Mouse (Mus musculus) intestine, postnatal 0 days (tissue): Measurements from ENCODE around the gene Fbxl18. TPM values are rescaled to one million over a fixed set of nuclear protein-coding genes. Genes with fewer than 3 reads are reported as not detected.

Experiments used
- ATAC-seq: fragments of 200-750 bp; cut with Nextera tagmentation; 2 replicates; pipeline ENCODE4 v1.8.0; 2017; ENCODE audit warnings: mild to moderate bottlenecking, moderate TSS enrichment, moderate library complexity
- H3K27ac ChIP-seq: fragments of 300-500 bp; sonication (generic); 2 replicates; pipeline ENCODE4 v1.5.1; 2014; ENCODE audit warnings: mild to moderate bottlenecking, low read depth, low read length, moderate library complexity
- H3K27me3 ChIP-seq: fragments of 300-500 bp; sonication (generic); replicated peaks from 2 replicates; pipeline ENCODE4 v1.6.1; 2014; ENCODE audit warnings: low read length, mixed read lengths; ENCODE audit not compliant: control insufficient read depth, insufficient read depth
- H3K36me3 ChIP-seq: fragments of 300-500 bp; sonication (generic); 2 replicates; pipeline ENCODE4 v1.6.1; 2014; ENCODE audit warnings: mild to moderate bottlenecking, moderate library complexity; ENCODE audit not compliant: control insufficient read depth, insufficient read depth
- H3K4me1 ChIP-seq: fragments of 300-500 bp; sonication (generic); replicated peaks from 2 replicates; pipeline ENCODE4 v1.6.1; 2014; ENCODE audit warnings: antibody characterized with exemption, low read length, mixed read lengths; ENCODE audit not compliant: control insufficient read depth, insufficient read depth
- H3K4me2 ChIP-seq: fragments of 300-500 bp; sonication (generic); replicated peaks from 2 replicates; pipeline ENCODE4 v1.6.1; 2014; ENCODE audit warnings: low read depth, mild to moderate bottlenecking, moderate library complexity
- H3K4me3 ChIP-seq: fragments of 300-500 bp; sonication (generic); 2 replicates; pipeline ENCODE4 v1.5.1; 2014; ENCODE audit warnings: low read depth, low read length
- H3K9ac ChIP-seq: fragments of 300-500 bp; sonication (generic); 2 replicates; pipeline ENCODE4 v1.6.1; 2014; ENCODE audit warnings: mild to moderate bottlenecking, low read depth, low read length
- H3K9me3 ChIP-seq: fragments of 300-500 bp; sonication (generic); 2 replicates; pipeline ENCODE4 v1.6.1; 2016; ENCODE audit warnings: mixed run types; ENCODE audit not compliant: control insufficient read depth
- CTCF ChIP-seq: sonication (generic); IDR thresholded peaks from 2 replicates; pipeline ENCODE4 v1.5.1; 2016; ENCODE audit warnings: low read depth, mild to moderate bottlenecking, control low read depth, antibody characterized with exemption, moderate library complexity
- WGBS: fragments of 180-500 bp; shearing (Covaris S2); extraction: QIAGEN DNeasy Blood & Tissue Kit; methylation state at CpG from one replicate; pipeline ENCODE4 v1.1.7; 2014; 5-methylcytosine and 5-hydroxymethylcytosine counted together
- polyA plus RNA-seq: library from polyadenylated mRNA; unstranded; fragments of >200 nt; fragmentation: Nextera tagmentation; extraction: Ambion mirVana; gene quantifications from 2 replicates; pipeline ENCODE4 v1.2.1, GENCODE M21; 2015

The Fbxl18 gene
- polyA plus RNA-seq, 1 experiment from 2014 or later: 5.6 TPM

GRCm38 (mm10) chr5:142871765-142872164, 23.5 kb downstream of the Fbxl18 start:
- Histone ChIP-seq H3K4me3 (no peak overlapping the region), H3K4me1 (no peaks in the 10 kb centered on the region), H3K27ac (no peak overlapping the region), H3K27me3 (no peaks in the 10 kb centered on the region), H3K36me3 (peaks cover 41% of the 10 kb centered on the region), H3K4me2 (no peak overlapping the region), H3K9ac (no peak overlapping the region), H3K9me3 (no peaks in the 10 kb centered on the region)
- no peak for TF ChIP-seq CTCF
- WGBS: 62% methylated on average over 12 of the region's 12 CpGs
- no peak for ATAC-seq

DNA sequence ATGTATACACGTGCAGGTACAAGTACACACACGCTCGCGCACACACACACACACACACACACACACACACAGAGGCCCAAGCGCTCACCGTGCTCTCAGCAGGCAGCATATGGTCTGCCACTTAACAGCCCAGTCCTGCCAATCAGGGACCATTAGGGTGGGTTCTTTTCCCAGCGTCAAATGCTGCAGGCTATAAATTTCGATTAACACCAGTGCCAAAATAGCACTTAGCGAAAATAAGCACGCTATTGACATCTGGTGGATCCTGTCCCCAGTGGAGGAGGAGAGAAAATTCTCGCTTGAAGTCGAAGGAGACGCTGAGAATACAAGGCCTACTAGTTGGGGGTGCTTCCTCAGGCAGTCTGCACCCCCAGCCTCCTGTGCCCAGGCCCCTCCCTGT, 25.8 kb downstream of the Fbxl18 start:
- TF ChIP-seq CTCF: peak; percentile 24; the same call in 1 of the 2 replicates
- no peak for ATAC-seq
- H3K4me2 ChIP-seq: no peak overlapping the region
- H3K27ac ChIP-seq: no peak overlapping the region
- no peaks in the 10 kb centered on the region for H3K9me3 ChIP-seq
- H3K4me3 ChIP-seq: no peak overlapping the region
- no peaks in the 10 kb centered on the region for H3K4me1 ChIP-seq
- no peaks in the 10 kb centered on the region for H3K27me3 ChIP-seq
- H3K36me3 ChIP-seq: peaks cover 22% of the 10 kb centered on the region
- 76% methylated on average over 13 of the region's 13 CpGs for WGBS
- no peak overlapping the region for H3K9ac ChIP-seq

- no peak for TF ChIP-seq CTCF
- H3K4me2 ChIP-seq: no peak overlapping the region
- no peaks in the 10 kb centered on the region for H3K4me1 ChIP-seq
- ATAC-seq: no peak
- H3K36me3 ChIP-seq: no peaks in the 10 kb centered on the region
- H3K27me3 ChIP-seq: no peaks in the 10 kb centered on the region
- 0 out of 2 replicates have a peak, but pooled peaks cover 2% of the 10 kb centered on the region for H3K9me3 ChIP-seq
- H3K4me3 ChIP-seq: no peak overlapping the region
- 37% methylated on average over 16 of the region's 16 CpGs for WGBS
- no peak overlapping the region for H3K9ac ChIP-seq
- H3K27ac ChIP-seq: no peak overlapping the region
Measured at GRCm38 (mm10) chr5:142857763-142858229, 37.4 kb downstream of the Fbxl18 start.

DNA sequence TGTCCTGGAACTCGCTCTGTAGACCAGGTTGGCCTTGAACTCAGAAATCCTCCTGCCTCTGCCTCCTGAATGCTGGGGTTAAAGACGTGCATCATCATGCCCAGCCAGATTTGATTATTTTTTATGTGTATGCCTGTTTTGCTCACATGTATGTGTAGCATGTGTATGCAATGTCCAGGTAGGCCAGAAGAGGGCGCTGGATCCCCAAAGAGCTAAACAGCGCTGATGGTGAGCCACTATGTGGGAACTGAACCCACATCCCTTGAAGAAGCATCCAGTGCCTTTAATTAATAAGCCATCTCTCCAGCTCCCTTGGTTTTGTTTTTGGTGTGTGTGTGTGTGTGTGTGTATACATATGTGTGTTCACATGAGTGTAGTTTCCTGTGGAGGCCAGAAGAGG, 38.8 kb downstream of the Fbxl18 start:
- Histone ChIP-seq H3K9ac (no peak overlapping the region), H3K27me3 (no peaks in the 10 kb centered on the region), H3K9me3 (0 out of 2 replicates have a peak, but pooled peaks cover 2% of the 10 kb centered on the region), H3K27ac (no peak overlapping the region), H3K4me1 (0 out of 2 replicates have a peak, but pooled peaks cover 2% of the 10 kb centered on the region), H3K36me3 (no peaks in the 10 kb centered on the region), H3K4me3 (no peak overlapping the region), H3K4me2 (no peak overlapping the region)
- WGBS: 80% methylated on average over 4 of the region's 4 CpGs
- ATAC-seq: no peak
- TF ChIP-seq CTCF: peak; percentile 36

- ATAC-seq: no peak
- no peak overlapping the region for H3K9ac ChIP-seq
- H3K4me2 ChIP-seq: no peak overlapping the region
- no peak overlapping the region for H3K4me3 ChIP-seq
- H3K9me3 ChIP-seq: 0 out of 2 replicates have a peak, but pooled peaks cover 2% of the 10 kb centered on the region
- 79% methylated on average over 10 of the region's 10 CpGs for WGBS
- H3K27me3 ChIP-seq: no peaks in the 10 kb centered on the region
- H3K27ac ChIP-seq: no peak overlapping the region
- TF ChIP-seq CTCF: peak; percentile 75
- no peaks in the 10 kb centered on the region for H3K36me3 ChIP-seq
- 0 out of 2 replicates have a peak, but pooled peaks cover 4% of the 10 kb centered on the region for H3K4me1 ChIP-seq
Measured at GRCm38 (mm10) chr5:142854877-142855276, 40.3 kb downstream of the Fbxl18 start.

DNA sequence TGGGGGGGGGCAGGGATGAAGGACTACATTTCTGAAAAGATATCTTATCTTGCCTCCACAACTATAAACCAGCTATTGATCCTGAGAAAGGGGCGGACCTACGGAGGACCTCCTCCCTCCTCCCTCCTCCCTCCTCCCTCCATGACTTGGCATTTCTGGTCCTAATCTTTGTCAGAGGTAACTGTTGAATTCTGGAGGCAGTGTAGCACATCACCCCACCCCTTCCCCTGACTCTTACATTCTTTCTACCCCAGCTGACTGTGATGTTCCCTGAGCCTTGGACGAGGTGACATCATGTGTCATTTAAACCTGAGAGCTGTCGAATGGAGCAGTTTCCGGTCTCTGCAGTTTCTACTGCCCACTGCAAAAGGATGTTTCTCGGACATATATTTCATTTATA, 41.6 kb downstream of the Fbxl18 start:
- Histone ChIP-seq H3K36me3 (no peaks in the 10 kb centered on the region), H3K27me3 (no peaks in the 10 kb centered on the region), H3K4me1 (0 out of 2 replicates have a peak, but pooled peaks cover 4% of the 10 kb centered on the region), H3K27ac (no peak overlapping the region), H3K4me2 (no peak overlapping the region), H3K4me3 (no peak overlapping the region), H3K9ac (no peak overlapping the region), H3K9me3 (0 out of 2 replicates have a peak, but pooled peaks cover 2% of the 10 kb centered on the region)
- no peak for ATAC-seq
- 69% methylated on average over 6 of the region's 6 CpGs for WGBS
- TF ChIP-seq CTCF: no peak
